Mouse (Mus musculus) kidney, adult 10 weeks (tissue): ENCODE measurements around the gene Lcp2. TPM values are rescaled to one million over a fixed set of nuclear protein-coding genes. Genes with fewer than 3 reads are reported as not detected.

Source experiments
- polyA plus RNA-seq: library from polyadenylated mRNA; stranded (reverse); fragments of 350-450 nt; fragmentation: Illumina TruSeq; extraction: RNeasy Lipid Tissue Mini Kit (QIAGEN cat#74804); gene quantifications from one replicate; pipeline ENCODE4 v1.2.3, GENCODE M21; 2014; ENCODE audit warnings: low read depth, low replicate concordance

Gene Lcp2
- polyA plus RNA-seq = 0.77 TPM

GRCm38 (mm10) chr11:34046767-34047541, at the start of gene Lcp2:
Gene Lcp2, plus strand, starts transcription at chr11:34046920.

GRCm38 (mm10) chr11:34098422-34098821, 51.7 kb downstream of the Lcp2 start, which contains the start of gene 4930469K13Rik:
Gene 4930469K13Rik, minus strand, starts transcription at chr11:34098554.

Other genes starting within 250 kb of the Lcp2 start
- 1.9 TPM for gene Kcnmb1, start 83.9 kb upstream of the Lcp2 start, polyA plus RNA-seq
- not detected for gene Kcnip1, start 53.8 kb upstream of the Lcp2 start, polyA plus RNA-seq
- 26.8 TPM for gene 4930469K13Rik, start 51.6 kb downstream of the Lcp2 start, polyA plus RNA-seq
- gene Foxi1, start 161.2 kb downstream of the Lcp2 start, polyA plus RNA-seq = 30.1 TPM